Mouse (Mus musculus): Measurements from ENCODE around the gene Racgap1. TPM values are rescaled to one million over a fixed set of nuclear protein-coding genes. Genes with fewer than 3 reads are reported as not detected.

Gene Racgap1
- total RNA-seq, 2 experiments from 2014 or later: 22.0 to 26.1 TPM

DNA sequence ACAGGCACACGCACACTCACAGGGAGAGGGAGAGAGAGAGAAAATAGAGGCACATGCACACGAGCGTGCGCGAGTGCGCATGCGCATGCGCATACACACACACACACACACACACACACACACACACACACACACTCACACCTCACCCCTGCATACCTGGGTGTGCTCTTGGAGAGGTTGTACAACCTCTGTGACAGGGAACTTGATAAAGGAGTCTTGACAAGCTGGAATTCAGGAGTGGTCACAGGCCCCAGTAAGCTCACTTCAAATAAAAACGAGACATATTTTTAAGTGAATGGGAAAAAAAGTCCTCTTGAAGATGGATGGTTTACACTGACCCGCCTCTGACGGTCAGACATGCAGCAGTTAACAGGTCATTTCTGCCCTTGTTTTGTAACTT lies 29.4 kb downstream of the Racgap1 start:
- intact Hi-C loops (cut with DNase I): no loop called here
- no peak for DNase-seq

DNA sequence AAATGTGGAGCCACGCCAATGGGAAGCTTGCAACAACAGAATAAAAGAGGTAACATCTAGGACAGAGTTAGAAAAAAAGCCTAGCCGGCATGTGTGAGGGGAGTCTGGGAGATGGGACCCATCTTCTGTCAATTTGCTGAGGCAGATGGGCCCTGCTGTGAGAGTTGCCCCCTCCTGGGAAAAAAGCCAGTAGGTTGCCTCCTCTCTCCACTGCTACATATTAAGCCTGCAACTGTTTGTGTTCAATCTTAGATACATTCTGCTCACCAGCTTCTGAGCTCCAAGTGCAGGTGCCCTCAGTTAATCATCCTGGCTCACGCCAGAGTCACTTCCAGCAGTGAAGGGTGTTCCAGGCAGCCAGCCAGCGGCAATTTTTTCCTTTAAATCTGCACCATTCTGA lies 31.6 kb downstream of the Racgap1 start:
- DNase-seq: peak; percentile 48
- intact Hi-C loops (cut with DNase I): no loop called here

DNA sequence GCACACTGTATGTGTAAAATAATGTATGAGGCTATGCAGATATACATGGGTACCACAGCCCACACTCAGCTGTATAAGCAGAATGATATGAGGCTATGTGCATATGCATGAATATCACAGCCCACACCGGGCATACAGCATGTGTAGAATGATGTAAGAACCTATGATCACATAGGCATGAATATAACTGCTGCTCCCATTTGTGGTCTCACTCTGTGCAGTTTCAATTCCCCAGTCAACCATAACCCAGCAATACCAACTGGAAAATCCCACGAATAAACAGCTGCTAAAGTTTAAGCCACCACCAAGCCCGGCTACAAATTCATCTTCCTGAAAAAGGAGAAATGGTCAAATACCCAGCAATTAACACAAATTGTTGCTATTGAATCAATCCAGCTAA lies 32.9 kb downstream of the Racgap1 start:
- DNase-seq: no peak
- intact Hi-C loops (cut with DNase I): no loop called here

DNA sequence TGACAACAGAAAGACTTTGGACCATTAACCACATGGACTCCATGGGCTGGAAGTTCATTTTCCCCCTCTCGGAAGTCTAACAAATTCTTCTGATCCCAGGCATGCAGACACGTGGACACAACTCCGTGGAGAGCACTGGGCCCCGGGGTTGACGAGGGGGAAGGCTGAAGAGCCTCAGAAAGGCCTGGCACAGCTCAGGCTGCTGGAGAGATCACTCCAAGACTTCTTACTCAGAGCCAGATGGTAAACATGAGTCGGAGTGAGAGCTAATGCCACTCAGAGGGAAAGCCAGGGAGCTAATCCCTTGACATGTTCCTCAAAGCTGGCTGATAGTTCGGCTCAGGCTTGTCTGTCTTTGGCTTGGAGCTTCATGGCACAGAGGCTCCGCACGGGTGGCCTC lies 36.2 kb downstream of the Racgap1 start:
- DNase-seq: peak; percentile 51
- intact Hi-C loops (cut with DNase I): no loop called here

DNA sequence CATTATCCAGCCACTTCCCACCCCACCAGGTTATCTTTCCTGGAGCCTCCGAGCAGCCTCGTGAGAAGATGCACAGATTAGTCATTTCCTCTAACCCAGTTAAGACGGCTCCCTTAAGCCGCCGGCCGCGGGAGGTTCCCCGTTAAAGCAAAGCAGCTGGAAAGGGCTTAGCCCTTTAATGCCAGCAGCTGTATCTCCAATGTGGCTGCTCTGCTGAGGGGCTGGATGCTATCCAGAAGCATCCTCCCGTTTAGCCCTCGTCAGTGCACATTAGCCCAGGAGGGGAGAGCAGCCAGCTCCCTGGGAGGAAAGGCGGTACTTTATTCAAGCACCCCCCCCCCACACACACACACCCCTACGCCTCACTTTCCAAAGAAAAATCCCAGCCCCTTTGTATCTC lies 36.7 kb downstream of the Racgap1 start:
- DNase-seq: peak; percentile 70
- intact Hi-C loops (cut with DNase I): no loop called here

DNA sequence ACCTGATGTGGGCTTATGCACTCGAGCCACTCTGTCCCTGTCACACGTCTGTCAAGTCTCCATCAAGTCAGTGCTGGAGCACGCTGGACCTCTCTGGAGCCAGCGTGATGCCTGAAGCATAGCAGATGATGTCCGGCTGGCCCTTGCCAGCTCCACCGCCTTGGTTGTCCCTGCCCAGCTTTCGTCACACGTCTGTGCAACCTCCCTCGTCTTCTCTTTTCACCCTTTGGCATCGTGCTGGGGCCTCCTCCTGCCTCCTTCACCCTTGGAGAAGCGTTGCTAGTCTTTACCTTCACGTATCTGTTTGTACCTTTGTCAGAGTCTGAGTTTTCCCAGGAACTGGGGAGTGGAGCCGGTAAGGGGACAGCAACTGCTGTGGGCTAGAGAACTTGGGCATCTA lies 37.2 kb downstream of the Racgap1 start:
- peak; percentile 32 for DNase-seq
- intact Hi-C loops (cut with DNase I): no loop called here

DNA sequence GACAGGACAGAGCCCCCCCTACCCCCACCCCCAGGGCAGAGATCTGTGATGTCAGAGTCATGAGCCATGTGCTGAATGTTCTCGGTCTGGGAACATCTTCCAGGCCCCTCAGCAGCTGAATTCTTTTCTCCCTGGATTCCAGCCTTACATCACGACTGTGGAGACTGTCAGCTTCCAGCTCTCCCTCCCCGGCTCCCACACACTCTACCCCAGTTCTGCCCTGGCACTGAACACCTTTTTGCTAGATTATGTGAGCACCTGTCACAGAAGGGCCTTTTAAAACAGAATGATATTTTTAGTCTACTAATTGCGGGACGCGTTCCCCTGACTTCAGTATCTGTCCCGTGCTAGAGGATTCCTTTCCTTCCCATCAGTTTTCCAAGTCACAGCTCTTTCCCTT lies 39.9 kb downstream of the Racgap1 start:
- no peak for DNase-seq
- intact Hi-C loops (cut with DNase I): no loop called here

DNA sequence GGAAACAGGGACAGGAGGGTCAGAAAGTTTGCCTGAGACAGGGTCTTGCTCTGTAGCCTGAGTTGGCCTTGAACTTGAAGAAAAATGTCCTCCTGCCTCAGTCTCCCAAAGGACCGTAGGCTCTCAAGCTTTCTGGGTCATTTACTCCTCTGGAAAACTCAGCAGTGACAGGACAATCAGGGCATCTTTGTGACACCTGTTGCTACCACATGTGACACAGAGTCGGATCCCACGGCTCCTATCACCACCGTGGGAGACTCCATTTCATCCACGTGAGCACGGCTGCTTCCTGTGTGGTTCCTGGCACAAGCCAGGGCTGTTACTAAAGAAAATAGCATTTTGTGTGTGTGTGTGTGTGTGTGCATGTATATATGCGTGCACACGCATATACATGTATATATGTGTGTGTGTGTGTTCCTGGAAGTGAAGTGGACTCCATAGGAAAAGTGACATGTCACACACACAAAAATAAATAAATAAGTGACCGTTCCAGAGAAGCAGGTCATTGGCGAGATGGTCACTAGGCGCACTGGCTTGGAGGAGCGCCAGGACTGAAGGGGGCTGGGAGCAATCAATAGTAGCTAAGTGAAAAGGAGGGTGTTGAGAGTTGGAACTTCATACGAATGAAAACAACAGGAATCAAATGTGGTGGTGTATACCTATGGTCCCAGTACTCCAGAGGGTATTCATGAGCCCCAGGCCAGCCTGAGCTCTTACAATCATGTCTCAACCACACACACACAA lies 42.9 kb downstream of the Racgap1 start:
- intact Hi-C loops (cut with DNase I): no loop called here
- no peak for DNase-seq

DNA sequence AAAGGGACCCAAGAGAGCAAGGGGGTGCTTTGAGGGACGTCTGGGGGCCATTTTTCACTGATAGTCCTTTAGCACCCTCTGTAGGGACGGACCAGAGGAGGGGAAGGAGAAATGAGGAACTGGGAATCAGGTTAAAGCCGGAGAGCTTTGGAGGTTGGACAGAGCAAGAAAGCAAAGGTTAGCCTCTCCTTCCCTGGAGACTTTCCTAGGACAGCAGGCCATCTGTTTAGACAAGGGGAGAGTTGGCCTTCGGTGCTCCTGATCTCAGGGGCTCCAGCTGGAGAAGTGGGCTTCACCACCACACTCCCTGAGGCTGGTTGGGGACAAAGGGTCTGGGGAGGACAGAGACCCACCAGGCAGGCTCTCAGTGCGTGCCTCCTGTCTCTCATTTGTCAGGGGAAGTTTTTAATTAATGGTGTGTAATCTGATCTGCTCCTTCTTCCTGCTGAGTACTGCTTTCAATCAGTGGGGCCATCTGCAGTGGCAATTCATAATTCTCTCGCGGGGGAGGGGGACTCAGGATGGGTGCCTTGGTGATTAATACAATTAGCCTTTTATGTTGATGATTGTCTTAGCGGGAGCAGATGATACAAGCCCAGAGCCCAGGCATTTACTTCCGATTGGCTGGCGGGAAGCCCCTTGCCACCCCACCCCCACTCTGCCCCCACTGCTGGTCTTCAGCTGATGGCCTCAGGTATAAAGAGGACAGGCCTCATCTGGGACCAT lies 43.9 kb downstream of the Racgap1 start:
- peak; percentile 68 for DNase-seq
- intact Hi-C loops (cut with DNase I): no loop called here

DNA sequence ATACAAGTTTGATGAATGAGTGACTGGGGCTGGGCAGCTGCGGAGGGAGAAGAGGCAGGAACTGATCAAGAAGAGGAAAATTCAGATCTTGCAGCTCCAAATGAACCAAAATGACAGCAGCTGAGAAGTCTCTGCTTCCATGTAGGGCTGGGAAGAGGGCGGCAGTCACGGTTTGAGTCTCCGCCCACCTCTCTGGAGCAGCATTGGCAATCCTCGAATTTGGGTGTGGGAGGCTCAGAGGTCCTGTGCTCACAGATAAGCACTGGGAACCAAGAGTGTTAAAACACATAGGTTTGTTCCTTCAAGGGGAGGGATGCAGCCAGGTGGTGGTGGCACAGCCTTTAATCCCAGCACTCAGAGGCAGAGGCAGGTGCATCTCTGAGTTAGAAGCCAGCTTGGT lies 44.9 kb downstream of the Racgap1 start:
- intact Hi-C loops (cut with DNase I): no loop called here
- no peak for DNase-seq

DNA sequence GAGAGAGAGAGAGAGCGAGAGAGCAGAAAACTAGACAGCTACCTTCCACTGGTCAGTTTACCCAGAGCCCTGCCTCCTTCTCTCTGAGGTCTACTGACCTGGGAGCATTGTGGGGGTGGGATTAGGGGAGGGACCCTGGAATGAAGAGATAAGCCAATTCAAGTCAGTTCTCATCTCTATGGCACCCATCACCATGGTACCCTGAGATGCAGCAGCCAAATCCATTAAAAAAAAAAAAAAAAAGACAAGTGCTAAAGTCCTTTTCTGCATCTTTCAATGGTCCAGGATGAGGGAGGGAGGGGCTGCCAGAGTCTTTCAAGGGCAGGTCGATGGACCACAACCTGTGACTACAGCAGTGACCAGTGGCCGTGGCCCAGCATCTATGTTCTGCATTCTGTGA lies 45.9 kb downstream of the Racgap1 start:
- no peak for DNase-seq
- intact Hi-C loops (cut with DNase I): no loop called here

DNA sequence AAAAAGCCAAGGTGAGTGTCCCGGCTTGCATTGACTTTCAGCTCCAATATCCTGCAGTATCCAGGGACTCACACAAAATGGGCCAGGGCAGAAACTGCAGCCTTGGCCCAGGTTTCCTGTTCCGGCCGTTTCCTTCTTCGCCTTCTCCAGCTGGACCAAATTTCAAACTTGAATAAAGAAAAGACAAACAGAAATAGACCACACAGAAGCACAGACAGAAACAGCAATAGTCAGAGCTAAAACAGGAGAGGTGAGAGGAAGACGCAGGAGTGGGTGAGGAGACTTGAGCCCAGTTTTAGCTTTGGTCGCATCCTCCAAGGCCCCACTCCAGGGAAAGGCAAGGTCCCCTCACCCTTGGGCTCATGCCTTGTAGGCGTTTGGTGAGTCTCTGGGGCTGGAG lies 48.2 kb downstream of the Racgap1 start:
- DNase-seq: no peak
- intact Hi-C loops (cut with DNase I): no loop called here

DNA sequence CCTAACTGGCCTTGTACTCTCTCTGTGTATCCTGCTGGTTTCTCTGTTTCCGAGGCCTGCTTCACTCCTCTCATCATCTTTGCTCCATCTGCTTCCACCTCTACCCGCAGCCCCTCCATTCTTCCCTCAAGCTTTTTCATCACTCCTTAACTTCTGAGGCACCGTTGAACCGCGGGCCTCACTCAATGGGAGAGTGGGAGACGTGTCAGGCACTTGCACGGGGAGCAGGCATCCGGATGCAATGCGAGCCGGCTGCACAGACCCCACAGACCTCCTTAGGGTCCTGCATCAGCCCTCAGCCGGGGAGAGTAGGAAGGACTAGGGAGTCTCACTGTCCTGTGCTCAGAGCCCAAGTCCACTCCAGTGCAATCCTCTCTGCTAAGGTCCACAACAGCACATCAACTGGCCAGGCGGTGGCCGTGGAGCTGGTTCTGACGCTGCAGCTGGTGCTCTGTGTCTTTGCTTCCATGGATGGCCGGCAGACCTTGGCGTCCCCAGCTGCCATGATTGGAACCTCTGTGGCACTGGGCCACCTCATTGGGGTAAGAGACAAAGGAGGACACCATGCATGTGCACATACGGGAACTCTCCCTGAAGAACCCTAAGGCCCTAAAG lies 49.1 kb downstream of the Racgap1 start:
- peak; percentile 40 for DNase-seq
- intact Hi-C loops (cut with DNase I): no loop called here

DNA sequence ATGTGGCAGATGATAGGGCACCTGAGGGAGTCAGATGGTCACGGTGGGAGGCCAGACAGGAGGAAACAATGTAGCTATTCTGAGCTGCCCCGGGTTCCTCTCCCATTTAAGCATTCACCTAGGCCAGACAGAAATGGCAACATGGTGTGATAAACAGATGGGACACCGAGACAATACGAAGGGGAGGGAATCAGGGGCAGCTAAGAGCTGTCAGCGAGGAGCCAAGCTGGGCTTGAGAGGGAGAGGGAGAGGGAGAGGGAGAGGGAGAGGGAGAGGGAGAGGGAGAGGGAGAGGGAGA lies 49.7 kb downstream of the Racgap1 start:
- intact Hi-C loops (cut with DNase I): no loop called here
- no peak for DNase-seq

DNA sequence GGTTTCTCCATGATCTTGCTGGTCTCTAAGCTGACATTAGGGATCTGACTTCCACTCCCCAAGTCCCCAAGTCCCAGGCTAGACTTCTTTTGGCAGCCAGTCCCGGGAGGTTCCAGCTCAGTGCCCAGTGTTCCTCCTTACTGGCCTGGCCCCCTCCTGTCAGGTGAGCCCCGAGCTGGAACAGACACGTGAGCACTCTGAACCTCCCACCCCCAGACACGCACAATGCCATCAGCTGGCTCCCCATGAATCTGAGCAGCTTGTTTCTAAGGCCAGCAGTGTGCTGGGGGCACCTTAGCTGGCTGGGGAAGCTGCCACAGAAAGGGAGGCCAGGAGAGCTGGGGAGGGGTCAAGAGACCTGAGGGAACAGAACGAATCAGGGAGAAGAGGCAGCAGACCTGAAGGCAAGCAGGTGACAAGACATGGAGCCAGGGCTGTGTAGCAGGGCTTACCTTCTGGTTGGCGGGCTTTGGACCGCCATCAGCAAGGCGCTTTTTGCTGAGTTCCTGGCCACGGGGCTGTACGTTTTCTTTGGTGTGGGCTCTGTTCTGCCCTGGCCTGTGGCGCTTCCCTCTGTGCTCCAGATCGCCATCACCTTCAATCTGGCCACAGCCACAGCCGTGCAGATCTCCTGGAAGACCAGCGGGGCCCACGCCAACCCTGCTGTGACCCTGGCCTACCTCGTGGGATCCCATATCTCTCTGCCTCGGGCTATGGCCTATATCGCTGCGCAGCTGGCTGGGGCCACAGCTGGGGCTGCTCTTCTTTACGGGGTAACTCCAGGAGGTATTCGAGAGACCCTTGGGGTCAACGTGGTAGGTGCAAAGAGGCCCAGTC lies 50.3 kb downstream of the Racgap1 start, which contains the start of gene Aqp6:
Gene Aqp6, plus strand, starts transcription at position 415 of the 837 bp plus-strand sequence.
- DNase-seq: no peak
- intact Hi-C loops (cut with DNase I): no loop called here

DNA sequence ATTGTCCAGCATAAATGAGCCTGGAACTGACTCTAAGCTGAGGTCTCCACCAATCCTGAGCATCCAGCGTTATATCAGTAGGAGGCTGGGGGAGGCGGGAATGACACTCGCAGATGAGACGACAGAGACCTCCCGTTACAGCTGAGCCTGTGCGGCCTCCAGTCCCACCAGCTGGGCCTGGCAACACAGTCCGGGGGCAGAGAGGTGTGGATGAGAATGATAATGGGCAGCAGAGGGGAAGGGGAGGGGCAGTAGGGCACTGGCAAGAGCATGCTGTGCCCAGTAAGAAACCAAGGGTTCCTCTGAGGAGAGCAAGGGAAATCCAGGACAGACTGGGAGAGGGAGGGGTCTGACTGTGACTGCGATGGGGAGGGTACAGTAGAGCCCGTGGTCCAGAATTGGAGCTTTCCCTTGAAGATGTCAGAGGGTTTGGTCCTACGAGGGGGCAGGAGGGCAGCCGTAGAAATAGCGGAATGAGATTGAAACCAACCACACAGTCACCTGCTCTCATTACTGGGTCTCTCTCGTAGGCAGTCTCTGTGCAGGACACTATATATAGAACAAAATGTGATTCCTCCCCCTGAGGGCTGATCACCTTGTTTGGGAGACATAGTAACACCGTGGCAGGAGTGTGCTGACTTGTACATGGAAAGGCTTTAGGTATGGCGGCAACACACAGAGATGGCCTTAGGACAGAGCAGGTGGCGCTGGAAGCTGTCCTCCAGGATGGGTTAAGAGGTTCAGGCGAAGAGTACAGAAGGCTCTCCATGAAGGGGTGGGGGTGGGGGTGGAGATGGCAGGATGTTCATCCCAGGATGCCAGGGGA lies 52.0 kb downstream of the Racgap1 start:
- intact Hi-C loops (cut with DNase I): loop anchor here (5.0 to 10.0 kb wide), 3 partner anchors 88 to 305 kb away; partner anchors contain the start of gene Cers5
- DNase-seq: peak; percentile 70

DNA sequence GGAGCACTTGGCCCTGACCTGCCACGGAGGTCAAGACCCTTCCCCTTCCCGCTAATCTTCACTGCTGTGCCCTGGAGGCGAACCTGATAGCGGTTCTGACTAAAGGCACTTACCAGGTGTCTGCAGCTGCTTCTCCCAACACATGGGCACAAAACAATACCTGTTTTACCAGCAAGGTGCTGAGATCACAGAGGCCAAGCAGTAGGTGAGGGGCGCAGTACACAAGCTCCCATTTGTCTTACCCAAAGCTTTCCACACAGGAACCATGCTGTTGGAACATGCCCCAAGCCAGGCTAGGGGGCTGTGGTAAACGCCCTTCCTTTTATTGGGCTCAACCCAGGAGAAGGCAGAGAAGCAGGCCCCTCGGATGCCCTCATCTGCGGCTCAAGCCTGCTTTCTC lies 53.9 kb downstream of the Racgap1 start:
- DNase-seq: no peak
- intact Hi-C loops (cut with DNase I): loop anchor here (5.0 to 10.0 kb wide), 3 partner anchors 90 to 307 kb away; partner anchors contain the start of gene Cers5

DNA sequence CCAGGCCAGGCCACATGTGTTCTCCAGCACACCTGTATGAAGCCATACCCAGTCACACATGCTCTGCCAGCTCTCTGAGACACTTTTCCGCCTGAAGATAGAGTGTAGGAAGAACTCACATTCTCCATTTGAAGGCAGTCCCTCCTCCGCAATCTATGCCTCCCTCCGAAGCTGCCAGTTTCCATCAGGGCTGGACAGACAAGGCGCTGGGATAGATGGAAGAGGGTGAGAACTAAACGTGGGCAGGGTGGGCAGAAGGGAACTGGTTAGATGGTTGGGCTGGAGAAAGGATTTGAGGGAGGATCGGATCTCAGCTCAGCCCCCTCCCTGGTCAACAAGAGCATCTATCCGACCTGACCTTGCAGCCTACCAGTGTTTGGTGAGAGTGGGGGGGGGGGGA lies 54.6 kb downstream of the Racgap1 start:
- intact Hi-C loops (cut with DNase I): loop anchor here (1.0 to 10.0 kb wide), 4 partner anchors 72 to 308 kb away; partner anchors contain the start of gene Cers5
- no peak for DNase-seq

DNA sequence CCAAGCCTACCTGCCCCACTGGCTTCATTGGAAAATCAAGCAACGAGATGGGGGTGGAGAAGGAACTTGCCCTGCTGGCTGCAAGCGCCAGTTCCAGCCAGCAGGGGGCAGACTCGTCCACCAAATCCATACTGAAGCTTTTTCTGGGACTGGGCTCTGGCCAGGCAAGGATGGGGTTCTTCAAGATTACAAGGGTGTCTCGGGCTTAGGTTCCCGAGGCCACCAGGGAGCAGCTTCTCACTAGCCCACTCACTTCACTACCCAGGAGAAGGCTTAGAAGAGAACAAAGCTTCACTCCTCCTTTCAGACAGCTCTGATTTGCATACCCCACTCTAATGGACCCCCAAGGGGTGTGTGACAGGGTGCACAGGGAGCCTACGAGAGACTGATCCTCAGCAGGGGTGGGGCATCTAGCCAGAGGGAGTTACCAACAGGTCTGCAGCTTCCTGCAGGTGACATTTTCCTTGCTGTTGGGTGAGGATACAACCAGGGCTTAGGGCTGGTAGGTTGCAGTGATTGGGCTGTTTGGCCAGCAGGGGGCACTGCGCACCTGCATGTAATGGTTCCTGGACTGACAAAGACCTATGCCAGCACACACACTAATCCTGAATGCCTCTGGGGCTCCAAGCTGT lies 55.3 kb downstream of the Racgap1 start:
- DNase-seq: peak; percentile 94
- intact Hi-C loops (cut with DNase I): loop anchor here (1.0 to 10.0 kb wide), 4 partner anchors 73 to 309 kb away; partner anchors contain the start of gene Cers5

Measured in left cerebral cortex, postnatal 4 days (tissue).